Mouse (Mus musculus) G1E (cell line): ENCODE results near the gene Rbms3. TPM values are rescaled to one million over a fixed set of nuclear protein-coding genes. Genes with fewer than 3 reads are reported as not detected.

Experiments used
- ATAC-seq: 2 replicates; pipeline ENCODE4 v1.8.0; 2016; ENCODE audit warnings: mild to moderate bottlenecking; ENCODE audit not compliant: insufficient number of reproducible peaks, poor library complexity, low FRiP score, severe bottlenecking; ENCODE audit errors: extremely low read depth
- DNase-seq: peaks from one replicate; pipeline ENCODE4 v3.0.0; 2012; ENCODE audit warnings: low spot score
- H3K27me3 ChIP-seq: 2 replicates; pipeline ENCODE4 v1.6.1; 2012; ENCODE audit warnings: mild to moderate bottlenecking, low read length, inconsistent platforms; ENCODE audit not compliant: insufficient read depth
- H3K36me3 ChIP-seq: replicated peaks from 2 replicates; pipeline ENCODE3; 2012; ENCODE audit warnings: mild to moderate bottlenecking, inconsistent platforms
- H3K4me1 ChIP-seq: 2 replicates; pipeline ENCODE4 v1.6.1; 2012; ENCODE audit warnings: low read depth, low read length, inconsistent platforms, mixed read lengths; ENCODE audit not compliant: insufficient read depth
- H3K4me3 ChIP-seq: 2 replicates; pipeline ENCODE4 v1.5.1; 2012; ENCODE audit warnings: low read depth, mild to moderate bottlenecking, inconsistent platforms, low read length, moderate library complexity, mixed read lengths
- H3K9me3 ChIP-seq: replicated peaks from 2 replicates; pipeline ENCODE4 v1.6.1; 2012; ENCODE audit warnings: inconsistent platforms
- CTCF ChIP-seq: IDR thresholded peaks from 2 replicates; pipeline ENCODE4 v1.5.1; 2012; ENCODE audit warnings: low read depth, low read length, inconsistent platforms, mixed read lengths
- GATA1 ChIP-seq: IDR thresholded peaks from 2 replicates; pipeline ENCODE4 v1.6.1; 2012; ENCODE audit warnings: borderline replicate concordance, low read length, inconsistent platforms, mixed read lengths
- GATA2 ChIP-seq: IDR thresholded peaks from 2 replicates; pipeline ENCODE4 v1.6.1; 2012; ENCODE audit warnings: low read depth, low read length, inconsistent platforms, borderline replicate concordance
- POLR2AphosphoS5 ChIP-seq: IDR thresholded peaks from 2 replicates; pipeline ENCODE4 v1.6.1; 2012; ENCODE audit warnings: low read depth, low read length, inconsistent platforms; ENCODE audit not compliant: insufficient replicate concordance
- TAL1 ChIP-seq: conservative IDR thresholded peaks from 2 replicates; pipeline ENCODE4 v1.6.1; 2012; ENCODE audit warnings: low read depth, low read length, inconsistent platforms, mixed read lengths
- polyA plus RNA-seq: library from polyadenylated mRNA; stranded (reverse); fragments of >175 nt; gene quantifications from 2 replicates; pipeline ENCODE4 v1.2.3, GENCODE M21; 2012
- total RNA-seq, 2 experiments: library from RNA; stranded (forward) in 1 of 2; stranded (reverse) in 1 of 2; fragments of 200-1000 nt in 1 of 2; fragments of >200 nt in 1 of 2; fragmentation: Nextera tagmentation in 1 of 2; gene quantifications; 2 replicates each; pipeline ENCODE4 v1.2.3; 2014 to 2017

Gene Rbms3
- total and polyA plus RNA-seq, 3 experiments, result 0.16 TPM; not detected in 2

DNA sequence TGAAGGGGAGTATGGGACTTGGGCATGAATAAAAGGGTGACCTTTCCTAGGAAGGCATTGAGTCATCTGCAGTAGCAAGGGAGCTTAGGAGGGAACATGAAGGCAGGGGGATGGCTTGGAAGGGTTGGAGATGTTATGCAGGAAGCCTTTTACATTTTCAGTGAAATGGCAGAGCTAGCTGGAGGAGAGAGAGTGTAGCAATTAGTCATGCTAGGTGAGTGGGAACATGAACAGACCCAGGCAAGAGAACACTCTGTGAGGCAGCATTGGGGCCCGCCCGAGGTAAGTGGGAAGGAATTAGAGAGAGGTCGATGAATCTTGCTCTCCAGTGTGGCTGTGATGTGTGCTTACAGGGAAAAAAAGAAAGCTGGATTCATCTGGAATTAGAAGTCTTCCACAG lies 477.8 kb downstream of the Rbms3 start:
- no peak for ATAC-seq
- no peak overlapping the region for H3K4me3 ChIP-seq

DNA sequence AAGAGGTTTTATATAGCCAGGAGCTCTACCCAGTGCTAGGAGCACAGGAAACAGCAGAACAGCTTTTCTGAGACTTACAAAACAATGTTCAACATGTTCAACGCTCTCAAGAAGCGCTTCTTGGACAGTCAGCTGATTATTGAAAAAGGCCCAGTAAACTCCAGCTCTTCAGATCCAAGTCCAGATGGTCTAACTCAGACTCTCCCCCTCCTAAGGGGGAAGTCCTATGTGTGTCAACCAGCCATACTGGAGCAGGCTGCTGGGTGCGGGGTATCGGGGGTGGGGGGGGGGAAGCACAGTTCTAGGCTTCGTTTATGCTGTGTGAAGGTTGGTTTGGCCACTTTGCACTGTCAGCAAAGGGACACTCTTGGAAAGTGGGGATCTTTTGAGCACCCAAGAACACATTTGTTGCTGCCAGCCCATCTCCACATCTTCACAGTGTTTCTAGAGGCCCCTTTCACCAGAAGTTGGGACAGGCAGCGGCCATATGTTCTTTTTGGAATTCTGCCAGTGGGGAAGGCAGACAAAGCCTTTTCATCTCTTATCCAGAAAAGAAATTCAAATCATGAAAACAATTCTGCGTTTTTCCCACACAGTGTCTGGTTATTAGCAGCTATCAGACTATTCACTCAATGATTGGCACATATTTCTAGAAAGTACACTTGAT lies 485.5 kb downstream of the Rbms3 start:
- DNase-seq (no peak), ATAC-seq (no peak)
- no peaks in the 10 kb centered on the region for H3K27me3 ChIP-seq
- TF ChIP-seq CTCF, result no peak
- no peak for TF ChIP-seq TAL1
- no peak for TF ChIP-seq POLR2AphosphoS5
- TF ChIP-seq GATA1, result no peak
- TF ChIP-seq GATA2, result no peak
- peaks cover 23% of the 10 kb centered on the region for H3K9me3 ChIP-seq
- H3K4me1 ChIP-seq, result no peaks in the 10 kb centered on the region
- no peak overlapping the region for H3K4me3 ChIP-seq
- no peaks in the 10 kb centered on the region for H3K36me3 ChIP-seq

More for the DNA sequence above, 477.8 kb downstream of the Rbms3 start:
- peaks cover 34% of the 10 kb centered on the region for H3K9me3 ChIP-seq
- no peak for TF ChIP-seq GATA2
- TF ChIP-seq CTCF, result no peak
- no peak for TF ChIP-seq TAL1
- TF ChIP-seq GATA1, result no peak
- TF ChIP-seq POLR2AphosphoS5, result no peak
- DNase-seq, result no peak
- H3K36me3 ChIP-seq, result no peaks in the 10 kb centered on the region
- no peaks in the 10 kb centered on the region for H3K27me3 ChIP-seq
- no peaks in the 10 kb centered on the region for H3K4me1 ChIP-seq

DNA sequence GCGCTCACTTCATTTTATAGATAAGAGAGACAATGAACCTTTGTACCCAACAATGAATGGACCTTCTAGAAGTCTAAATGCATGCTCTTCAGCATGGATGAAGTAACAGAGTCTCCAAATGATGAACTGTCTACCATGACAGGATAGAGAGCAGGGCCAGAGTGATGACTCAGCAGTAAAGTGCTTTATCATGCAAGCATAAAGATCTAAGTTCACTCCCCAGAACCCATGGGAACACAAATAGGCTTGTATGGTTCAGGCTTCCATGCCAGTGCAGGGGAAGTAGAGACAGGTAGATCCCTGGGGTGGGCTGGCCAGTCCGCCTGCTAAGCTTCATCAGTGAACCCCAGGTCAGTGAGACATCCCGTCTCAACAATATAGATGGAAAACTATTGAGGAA lies 489.7 kb downstream of the Rbms3 start:
- H3K36me3 ChIP-seq, result no peaks in the 10 kb centered on the region
- H3K9me3 ChIP-seq, result peaks cover 41% of the 10 kb centered on the region
- no peak for DNase-seq
- no peak overlapping the region for H3K4me3 ChIP-seq
- no peak for TF ChIP-seq GATA1
- no peak for TF ChIP-seq CTCF
- no peak for TF ChIP-seq TAL1
- no peak for TF ChIP-seq POLR2AphosphoS5
- no peak for TF ChIP-seq GATA2
- H3K27me3 ChIP-seq, result no peaks in the 10 kb centered on the region
- ATAC-seq, result no peak
- H3K4me1 ChIP-seq, result no peaks in the 10 kb centered on the region

DNA sequence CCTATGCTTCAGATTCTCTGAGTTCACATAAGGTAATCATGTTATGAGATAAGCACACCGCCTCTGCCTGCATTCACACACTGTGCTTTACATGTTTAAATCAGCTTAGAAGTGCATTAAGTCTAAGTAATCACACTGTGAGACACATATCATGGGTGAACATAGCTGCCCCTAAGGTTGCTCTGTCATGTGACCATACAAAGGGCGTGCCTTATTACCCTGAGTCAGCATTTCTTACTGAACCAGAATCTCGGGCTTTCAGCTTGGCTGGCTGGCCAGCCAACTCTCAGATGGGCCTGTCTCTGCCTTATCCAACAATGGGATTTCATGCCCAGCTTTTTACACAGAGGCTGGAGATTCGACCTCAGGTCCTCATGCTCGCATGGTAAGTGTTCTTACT lies 493.3 kb downstream of the Rbms3 start:
- DNase-seq (no peak), ATAC-seq (no peak)
- Histone ChIP-seq H3K36me3 (no peaks in the 10 kb centered on the region), H3K27me3 (no peaks in the 10 kb centered on the region), H3K9me3 (peaks cover 52% of the 10 kb centered on the region), H3K4me1 (no peaks in the 10 kb centered on the region), H3K4me3 (no peak overlapping the region)
- TF ChIP-seq GATA1 (no peak), TAL1 (no peak), POLR2AphosphoS5 (no peak), GATA2 (no peak), CTCF (no peak)

DNA sequence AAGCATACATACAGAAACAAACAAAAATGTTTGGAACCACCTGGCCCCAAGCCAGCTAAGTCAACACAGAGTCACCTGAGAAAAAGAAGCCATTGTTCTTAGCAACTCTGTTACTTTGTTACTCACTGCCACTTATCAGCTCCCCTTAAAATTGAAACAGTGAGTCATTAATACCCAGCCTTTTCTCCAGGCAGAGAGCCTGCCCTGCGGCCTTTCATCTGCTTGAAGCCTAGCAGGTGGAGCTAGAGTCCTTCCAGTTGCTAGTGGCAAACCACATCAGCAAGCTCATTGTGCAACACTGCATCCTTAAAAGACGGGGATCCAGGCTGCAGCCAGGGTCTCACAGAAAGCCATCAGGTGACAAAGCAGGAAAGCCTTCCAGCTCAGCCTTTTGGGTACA lies 495.7 kb downstream of the Rbms3 start:
- ATAC-seq (no peak), DNase-seq (no peak)
- no peak for TF ChIP-seq POLR2AphosphoS5
- Histone ChIP-seq H3K4me1 (no peaks in the 10 kb centered on the region), H3K27me3 (no peaks in the 10 kb centered on the region), H3K36me3 (no peaks in the 10 kb centered on the region), H3K9me3 (peaks cover 49% of the 10 kb centered on the region), H3K4me3 (no peak overlapping the region)

DNA sequence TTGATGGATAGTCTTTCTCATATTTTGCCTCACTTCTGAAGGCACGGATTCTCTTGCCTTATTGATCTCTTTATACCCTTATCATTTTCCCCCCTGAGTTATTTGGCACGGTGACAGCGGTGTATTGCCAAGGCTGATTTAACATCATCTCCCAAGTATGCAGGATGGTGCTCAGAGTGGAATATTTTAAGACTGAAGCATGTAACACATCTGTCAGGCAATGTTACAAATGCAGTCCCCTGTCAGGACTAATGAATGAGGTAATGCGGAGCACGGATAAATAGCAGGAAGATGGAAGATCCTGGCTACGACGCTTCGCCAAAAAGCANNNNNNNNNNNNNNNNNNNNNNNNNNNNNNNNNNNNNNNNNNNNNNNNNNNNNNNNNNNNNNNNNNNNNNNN lies 502.9 kb downstream of the Rbms3 start:
- Histone ChIP-seq H3K9me3 (peaks cover 56% of the 10 kb centered on the region), H3K36me3 (no peaks in the 10 kb centered on the region), H3K4me1 (no peaks in the 10 kb centered on the region), H3K4me3 (no peak overlapping the region), H3K27me3 (no peaks in the 10 kb centered on the region)
- no peak for ATAC-seq
- no peak for DNase-seq
- no peak for TF ChIP-seq CTCF
- no peak for TF ChIP-seq GATA2
- TF ChIP-seq POLR2AphosphoS5, result no peak
- no peak for TF ChIP-seq TAL1
- no peak for TF ChIP-seq GATA1

DNA sequence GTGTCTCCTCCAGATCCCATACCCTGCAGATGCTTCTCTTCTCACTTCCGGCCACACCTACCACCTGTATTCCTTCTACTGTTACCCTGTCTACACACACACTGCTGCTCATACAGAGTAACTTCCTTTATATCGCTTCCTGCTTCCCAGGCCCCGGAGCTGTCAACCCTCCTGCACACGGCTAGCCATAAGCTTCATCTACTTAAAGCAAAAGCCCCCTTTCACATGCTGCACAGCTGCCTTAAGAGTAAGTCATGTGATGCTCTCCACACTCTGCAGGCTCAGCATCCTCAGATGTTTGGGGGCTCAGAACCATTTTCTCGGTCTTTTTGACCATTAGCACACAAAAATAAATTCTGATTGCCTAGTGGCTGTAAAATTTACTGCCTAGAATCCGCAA lies 503.9 kb downstream of the Rbms3 start:
- no peak overlapping the region for H3K4me3 ChIP-seq
- no peaks in the 10 kb centered on the region for H3K36me3 ChIP-seq
- ATAC-seq, result no peak
- no peaks in the 10 kb centered on the region for H3K27me3 ChIP-seq
- no peak for DNase-seq
- H3K4me1 ChIP-seq, result no peaks in the 10 kb centered on the region
- TF ChIP-seq CTCF, result no peak
- no peak for TF ChIP-seq GATA2
- TF ChIP-seq TAL1, result no peak
- TF ChIP-seq GATA1, result no peak
- TF ChIP-seq POLR2AphosphoS5, result no peak
- peaks cover 54% of the 10 kb centered on the region for H3K9me3 ChIP-seq
